Mouse (Mus musculus): ENCODE data around the gene Clk2.

DNA sequence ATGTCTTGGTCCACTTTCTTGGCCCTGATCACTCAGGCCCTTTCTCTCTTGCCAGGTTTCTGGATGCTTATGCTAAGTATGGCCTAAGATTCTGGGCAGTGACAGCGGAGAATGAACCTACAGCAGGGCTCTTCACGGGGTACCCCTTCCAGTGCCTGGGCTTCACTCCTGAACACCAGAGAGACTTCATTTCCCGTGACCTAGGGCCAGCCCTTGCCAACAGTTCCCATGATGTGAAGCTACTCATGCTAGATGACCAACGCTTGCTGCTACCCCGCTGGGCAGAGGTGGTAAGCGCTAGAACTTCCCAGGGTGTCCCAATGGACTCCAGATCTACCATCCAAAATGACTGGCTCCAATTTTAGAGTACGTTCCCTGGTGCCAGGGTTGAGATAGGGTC, 41.5 kb downstream of the Clk2 start:
- no peak for TF ChIP-seq CTCF (IDR thresholded peaks at IDR 0.05; ENCODE audit: extremely low read depth, insufficient read depth, low read length)
- TF ChIP-seq POLR2A (IDR thresholded peaks at IDR 0.05; ENCODE audit: extremely low read depth, insufficient read depth, low read length) = no peak

Data from cortical plate, adult 2 months (tissue).